Mouse (Mus musculus) gastrocnemius, adult 2 months (tissue): ENCODE data around the gene Sycn. TPM values are rescaled to one million over a fixed set of nuclear protein-coding genes. Genes with fewer than 3 reads are reported as not detected.
A peak's percentile ranks its signal among the peaks of the same experiment; 100 is the strongest.
"Not testable (repeated sequence)": the region's sequence is repeated elsewhere in the genome, so short reads cannot be mapped to it uniquely, and the experiment has no call there.

Experiments
- DNase-seq: peaks from one replicate; pipeline ENCODE4 v3.0.0; 2022
- H3K27ac ChIP-seq: fragments of 200-600 bp; 2 replicates; pipeline ENCODE4 v1.8.1; 2022; ENCODE audit warnings: mild to moderate bottlenecking
- H3K4me3 ChIP-seq: fragments of 200-600 bp; 2 replicates; pipeline ENCODE4 v1.8.1; 2022; ENCODE audit warnings: mild to moderate bottlenecking, moderate library complexity
- CTCF ChIP-seq: fragments of 200-600 bp; IDR thresholded peaks from 2 replicates; pipeline ENCODE4 v1.8.1; 2022; ENCODE audit warnings: antibody characterized with exemption, mild to moderate bottlenecking, moderate library complexity
- intact Hi-C: fragments of 180-260 bp; cut with DNase I; formaldehyde crosslinking; loops from one replicate; pipeline ENCODE4 v1.15.1; 2025
- long read RNA-seq, 2 experiments: library from polyadenylated mRNA; stranded (forward); transcript quantifications; one replicate each; pipeline ENCODE4 v2.0.0; 2021
- total RNA-seq, 2 experiments: library from RNA; stranded (reverse); gene quantifications; 2 replicates each; pipeline ENCODE4 v1.2.3; 2021

Sycn gene
- total RNA-seq = not detected
- long read RNA-seq, experiment 1 = 0 reads
- long read RNA-seq, experiment 2 = 0 reads

DNA sequence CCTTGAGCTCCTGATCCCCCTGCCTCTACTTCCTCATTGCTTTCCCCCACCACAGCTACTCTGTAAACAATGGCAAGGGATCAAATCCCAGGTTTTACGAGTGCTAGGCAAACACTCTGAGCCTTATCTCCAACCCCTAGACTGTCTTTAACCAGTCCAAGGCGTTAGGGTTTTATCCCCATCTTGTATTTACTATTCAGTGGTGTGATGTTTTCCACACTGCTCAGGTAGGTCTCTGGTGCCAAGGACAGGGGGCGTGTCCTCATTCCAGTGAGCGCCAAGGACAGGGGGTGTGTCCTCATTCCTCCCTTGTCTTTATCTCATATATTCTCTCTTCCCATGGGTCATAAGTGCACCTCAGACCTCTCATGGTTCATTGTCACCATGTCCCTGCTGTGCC is at the start of gene Sycn:
Gene Sycn, plus strand, starts transcription at position 360 of the 400 bp plus-strand sequence.
- no peak within 1 kb of the TSS for H3K27ac ChIP-seq
- intact Hi-C loops = no loop called here
- no peak within 1 kb of the TSS for H3K4me3 ChIP-seq
- TF ChIP-seq CTCF = no peak
- no peak for DNase-seq

DNA sequence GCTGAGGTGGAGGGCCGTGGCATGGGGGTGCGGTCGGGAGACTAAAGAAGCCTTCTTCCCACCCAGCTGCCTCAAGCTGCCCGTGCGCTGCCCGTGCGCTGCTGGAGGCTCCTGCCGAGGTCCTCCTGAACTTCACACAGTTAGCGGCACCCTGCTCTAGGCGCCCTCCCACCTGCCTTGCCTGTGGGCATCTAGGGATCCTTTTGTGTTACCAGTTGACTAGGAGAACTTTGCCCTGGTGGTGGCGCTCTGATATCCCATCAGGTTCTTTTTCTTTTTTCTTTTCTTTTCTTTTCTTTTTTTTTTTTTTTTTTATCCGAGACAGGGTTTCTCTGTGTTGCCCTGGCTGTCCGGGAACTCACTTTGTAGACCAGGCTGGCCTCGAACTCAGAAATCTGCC is 49.8 kb upstream of the Sycn start:
- TF ChIP-seq CTCF = no peak
- no peak overlapping the region for H3K27ac ChIP-seq
- H3K4me3 ChIP-seq = no peak overlapping the region
- no peak for DNase-seq
- intact Hi-C loops = loop anchor here (5.0 kb wide), 1 partner anchor 111 kb away; no protein-coding TSS in a partner anchor

DNA sequence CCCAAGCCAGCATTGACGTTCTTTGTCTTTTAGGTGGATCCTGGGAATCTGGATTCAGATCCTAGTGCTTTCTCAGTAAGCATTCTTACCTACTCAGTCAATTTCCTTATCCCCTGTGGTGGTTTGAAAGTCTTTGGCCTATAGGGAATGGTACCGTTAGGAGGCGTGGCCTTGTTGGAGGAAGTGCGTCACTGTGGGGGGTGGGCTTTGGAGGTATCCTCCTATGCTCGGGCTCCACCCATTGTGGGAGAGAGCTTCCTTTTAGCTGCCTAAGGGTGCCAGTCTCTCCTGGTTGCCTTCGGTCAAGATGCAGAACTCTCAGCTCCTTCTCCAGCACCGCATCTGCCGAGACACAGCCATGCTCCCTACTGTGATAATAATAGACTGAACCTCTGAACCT is 48.4 kb upstream of the Sycn start:
- intact Hi-C loops = loop anchor here (5.0 kb wide), 1 partner anchor 110 kb away; no protein-coding TSS in a partner anchor
- no peak overlapping the region for H3K4me3 ChIP-seq

DNA sequence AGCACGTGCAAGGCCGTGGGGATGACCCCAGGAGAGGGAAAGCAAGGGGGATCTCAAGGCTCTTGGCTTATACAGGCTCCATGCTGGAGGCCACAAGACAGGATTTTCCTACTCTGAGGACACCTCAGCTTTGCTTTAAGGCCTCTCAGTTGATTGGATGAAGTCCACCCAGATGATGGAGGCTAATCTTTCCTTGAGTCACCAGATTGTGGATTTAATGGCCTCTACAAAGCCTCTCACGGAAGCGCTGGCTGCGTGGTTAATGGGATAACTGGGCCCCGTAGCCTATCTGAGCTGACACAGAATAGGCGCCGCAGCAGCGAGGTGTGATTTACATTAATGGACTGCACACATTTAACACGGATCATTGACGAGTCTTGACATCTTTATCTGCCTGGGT is 45.3 kb upstream of the Sycn start:
- intact Hi-C loops = no loop called here
- no peak for TF ChIP-seq CTCF
- no peak overlapping the region for H3K4me3 ChIP-seq
- no peak overlapping the region for H3K27ac ChIP-seq
- DNase-seq = no peak

More for the DNA sequence above, 48.4 kb upstream of the Sycn start:
- TF ChIP-seq CTCF = no peak
- H3K27ac ChIP-seq = no peak overlapping the region
- no peak for DNase-seq

DNA sequence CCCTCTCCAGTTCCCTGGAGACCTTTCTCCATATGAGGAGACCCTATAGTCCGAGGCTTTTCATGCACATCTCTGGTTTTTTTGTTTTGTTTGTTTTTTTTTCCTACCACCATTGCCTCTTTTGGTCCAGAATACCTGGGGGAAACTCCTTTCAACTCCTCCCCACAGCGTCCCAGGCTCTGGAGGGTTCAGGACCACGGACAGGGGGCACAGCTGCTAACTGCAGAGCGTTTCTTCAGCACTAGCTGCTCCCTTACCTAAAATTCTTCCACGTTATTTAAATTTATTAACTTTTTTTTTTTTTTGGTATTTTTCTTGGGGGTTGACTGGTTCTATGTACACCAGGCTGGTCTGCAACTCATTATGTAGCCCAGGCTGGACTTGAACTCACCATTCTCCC is 35.1 kb upstream of the Sycn start:
- DNase-seq = no peak
- TF ChIP-seq CTCF = no peak
- Histone ChIP-seq H3K4me3 (no peak overlapping the region), H3K27ac (no peak overlapping the region)
- intact Hi-C loops = no loop called here

DNA sequence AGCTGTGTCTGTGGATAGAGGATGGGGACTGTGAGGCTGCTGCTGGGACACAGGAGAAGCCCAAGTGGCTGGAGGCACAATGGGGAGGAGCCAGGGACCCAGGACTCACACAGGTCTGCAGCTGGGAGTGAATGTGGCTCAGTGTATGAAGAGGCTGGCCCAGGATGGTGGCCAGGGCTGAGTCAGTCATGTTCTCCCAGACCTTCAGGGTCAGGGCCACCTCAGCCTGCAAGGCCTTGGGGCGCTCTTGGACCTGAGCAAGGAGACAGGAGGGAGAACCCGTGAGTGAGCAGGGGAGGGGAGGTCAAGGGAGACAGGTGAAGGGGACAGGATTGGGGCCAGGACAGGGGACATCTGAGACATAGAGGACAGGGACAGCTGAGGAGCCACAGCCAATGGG is 31.6 kb upstream of the Sycn start:
- H3K27ac ChIP-seq, H3K4me3 ChIP-seq, intact Hi-C loops, DNase-seq: not testable (repeated sequence)

DNA sequence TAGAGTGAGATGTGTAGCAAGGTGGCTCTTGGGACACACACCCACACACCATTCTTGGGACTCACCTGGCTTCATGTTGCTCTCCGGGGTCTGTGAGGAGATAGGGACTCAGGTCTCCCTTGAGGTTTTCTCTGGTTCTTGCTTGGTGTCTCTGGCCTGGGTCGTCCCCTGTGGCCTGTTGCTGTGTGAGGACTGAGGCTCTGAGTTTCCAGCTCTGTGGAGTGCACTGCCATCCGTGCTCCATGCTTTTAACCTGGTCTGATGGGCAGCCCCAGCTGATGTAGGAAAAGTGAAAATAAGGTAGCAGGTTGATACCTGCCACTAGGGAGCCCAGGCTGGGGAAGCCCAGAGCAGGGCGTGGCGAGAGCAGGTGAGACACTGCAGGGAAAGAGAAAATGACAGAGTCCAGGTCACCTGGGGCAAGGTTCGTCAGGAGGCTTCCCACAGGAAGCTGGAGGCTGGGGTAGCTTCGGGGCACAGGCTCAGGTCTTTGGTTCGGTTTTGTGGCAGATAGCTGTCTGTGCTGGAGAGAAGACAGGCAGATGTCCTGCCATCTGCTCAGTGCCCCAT is 30.2 kb upstream of the Sycn start, which contains the start of gene Ifnl2:
Gene Ifnl2, minus strand, starts transcription at position 51 of the 570 bp plus-strand sequence.
- H3K27ac ChIP-seq, intact Hi-C loops, H3K4me3 ChIP-seq, DNase-seq: not testable (repeated sequence)

DNA sequence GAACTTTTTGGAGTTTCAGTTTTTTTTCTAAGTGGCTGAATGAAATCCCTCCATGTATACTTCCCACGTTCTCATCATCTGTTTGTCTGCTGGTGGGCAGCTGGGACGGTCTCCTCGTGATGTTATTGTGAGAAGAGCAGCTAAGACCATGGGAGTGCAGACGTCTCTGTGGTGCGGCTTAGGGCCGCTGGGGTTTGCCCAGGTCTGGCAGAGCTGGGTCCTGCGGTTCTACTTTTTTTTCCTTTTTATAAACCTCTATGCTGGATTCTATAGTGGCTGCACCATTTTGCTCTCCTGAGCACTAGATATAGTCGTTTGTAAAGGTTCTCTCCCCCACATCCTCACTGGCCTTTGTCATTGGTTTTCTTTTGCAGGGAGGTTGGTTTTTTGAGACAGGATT is 29.2 kb upstream of the Sycn start:
- H3K4me3 ChIP-seq = no peak overlapping the region
- TF ChIP-seq CTCF = no peak
- no peak overlapping the region for H3K27ac ChIP-seq
- DNase-seq = no peak
- intact Hi-C loops = no loop called here

DNA sequence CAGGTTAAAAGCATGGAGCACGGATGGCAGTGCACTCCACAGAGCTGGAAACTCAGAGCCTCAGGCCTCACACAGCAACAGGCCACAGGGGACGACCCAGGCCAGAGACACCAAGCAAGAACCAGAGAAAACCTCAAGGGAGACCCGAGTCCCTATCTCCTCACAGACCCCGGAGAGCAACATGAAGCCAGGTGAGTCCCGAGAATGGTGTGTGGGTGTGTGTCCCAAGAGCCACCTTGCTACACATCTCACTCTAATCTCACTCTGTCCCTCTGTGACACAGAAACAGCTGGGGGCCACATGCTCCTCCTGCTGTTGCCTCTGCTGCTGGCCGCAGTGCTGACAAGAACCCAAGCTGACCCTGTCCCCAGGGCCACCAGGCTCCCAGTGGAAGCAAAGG is 18.1 kb upstream of the Sycn start, which contains the start of gene Ifnl3:
Gene Ifnl3, plus strand, starts transcription at position 301 of the 400 bp plus-strand sequence.
- intact Hi-C loops = not testable (repeated sequence)

DNA sequence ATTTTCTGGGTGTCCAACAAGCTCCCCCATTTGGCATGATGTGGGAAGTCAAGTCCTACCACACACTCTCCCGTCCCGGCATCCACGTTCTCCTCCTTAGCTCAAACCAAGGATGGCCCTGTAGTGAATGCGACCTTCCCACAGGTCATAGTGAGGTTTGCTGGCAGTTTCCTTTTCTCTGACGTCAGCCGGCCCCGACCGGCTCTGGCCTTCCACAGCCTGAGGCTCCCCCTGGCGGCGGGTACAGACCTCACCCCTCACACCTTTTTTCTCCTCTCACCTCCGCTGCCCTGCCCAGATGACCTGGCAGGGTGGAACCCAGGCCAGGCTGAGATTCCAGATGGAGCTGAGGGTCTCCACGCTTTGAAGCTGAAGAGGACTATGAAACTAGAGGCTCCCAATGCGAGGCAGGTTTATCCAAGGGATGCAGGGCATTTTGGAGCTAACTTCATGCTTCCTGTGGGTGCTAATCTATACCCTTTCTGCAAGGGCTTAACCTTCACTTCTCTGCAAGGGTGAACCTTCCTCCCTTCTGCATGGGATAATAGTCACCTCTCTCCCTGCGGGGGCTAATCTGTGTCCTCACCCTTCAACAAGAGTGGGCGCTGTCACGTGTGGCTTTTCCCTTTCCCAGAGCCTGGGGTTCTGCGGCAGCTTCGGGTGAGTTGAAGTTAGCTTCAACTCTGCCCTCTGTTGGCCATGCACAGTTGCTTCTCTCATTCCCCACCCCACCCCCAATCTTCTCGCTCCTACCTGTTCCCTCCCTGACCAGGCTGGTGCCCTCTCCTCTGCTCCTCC is 12.6 kb upstream of the Sycn start:
- Histone ChIP-seq H3K27ac (no peak overlapping the region), H3K4me3 (no peak overlapping the region)
- peak; percentile 90 for TF ChIP-seq CTCF
- intact Hi-C loops = loop anchor here (2.0 kb wide), 1 partner anchor 81 kb away; no protein-coding TSS in a partner anchor
- peak; percentile 89 for DNase-seq

More for the DNA sequence above, 18.1 kb upstream of the Sycn start, which contains the start of gene Ifnl3:
- not testable (repeated sequence) for DNase-seq, H3K4me3 ChIP-seq, H3K27ac ChIP-seq

DNA sequence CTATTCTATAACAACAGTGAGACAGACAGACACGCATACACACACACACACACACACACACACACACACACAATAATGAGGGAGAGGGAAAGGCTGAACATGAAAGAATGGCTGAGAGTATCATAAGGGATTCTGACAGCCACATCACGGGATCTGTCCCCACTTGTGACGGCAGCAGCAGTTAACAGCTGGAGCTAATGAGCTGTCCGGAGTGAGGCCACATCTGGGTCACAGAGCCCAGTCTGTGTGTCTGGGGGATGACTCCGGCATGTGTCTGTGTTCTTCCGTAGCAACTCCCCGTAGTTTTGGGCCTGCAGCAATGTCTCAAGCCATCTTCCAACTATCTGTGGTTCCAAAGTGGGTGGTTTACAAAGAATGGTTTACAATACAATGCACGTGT is 8.7 kb upstream of the Sycn start:
- TF ChIP-seq CTCF = no peak
- no peak overlapping the region for H3K4me3 ChIP-seq
- intact Hi-C loops = no loop called here
- DNase-seq = no peak
- H3K27ac ChIP-seq = no peak overlapping the region

DNA sequence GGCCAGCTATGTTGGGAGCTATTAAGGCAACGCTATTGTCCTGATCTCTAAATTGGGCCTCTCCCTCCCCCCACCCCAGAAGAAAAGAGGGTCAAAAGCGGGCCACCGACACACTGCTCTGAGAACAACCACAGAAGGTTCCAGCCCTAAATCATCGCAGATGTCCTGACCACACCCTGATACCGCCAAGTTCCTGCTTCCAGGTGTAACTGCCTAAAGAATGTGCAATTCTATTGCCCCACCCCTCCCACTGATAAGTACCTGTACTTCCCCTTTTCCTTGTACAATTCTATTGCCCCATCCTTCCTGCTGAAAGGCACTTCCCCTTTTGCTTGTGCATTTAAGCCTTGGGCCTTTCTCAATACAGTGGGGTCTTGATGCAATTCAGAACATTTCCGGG is 1.8 kb upstream of the Sycn start:
- DNase-seq, intact Hi-C loops, H3K4me3 ChIP-seq, H3K27ac ChIP-seq: not testable (repeated sequence)

DNA sequence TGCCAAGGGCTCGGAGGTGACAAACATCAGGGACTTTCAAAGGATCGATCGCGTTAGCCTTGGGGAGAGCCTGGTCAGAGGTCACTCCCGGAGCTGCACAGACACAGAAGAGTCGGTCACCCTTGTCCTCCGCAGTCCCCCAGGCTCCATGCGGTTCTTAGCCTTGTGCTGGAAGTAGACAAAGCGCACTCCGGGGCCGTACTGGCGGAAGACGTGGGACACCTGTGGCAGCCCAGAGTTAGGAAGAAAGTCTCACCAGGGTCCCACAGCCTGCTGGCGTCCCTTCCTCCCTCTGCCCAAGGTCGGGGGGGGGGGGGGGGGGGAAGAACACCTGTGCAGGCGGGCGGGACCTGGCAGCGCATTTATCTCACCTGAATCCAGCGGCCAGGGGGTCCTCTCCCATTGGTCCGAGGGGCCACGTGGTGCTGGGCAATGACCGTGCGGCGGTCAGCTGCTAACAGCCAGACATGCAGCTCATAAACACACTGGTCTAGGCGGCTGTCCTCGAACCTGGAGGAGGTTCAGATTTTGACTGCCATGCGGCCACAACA is 3.4 kb downstream of the Sycn start:
- no peak for TF ChIP-seq CTCF
- intact Hi-C loops = no loop called here
- Histone ChIP-seq H3K27ac (no peak overlapping the region), H3K4me3 (no peak overlapping the region)
- peak; percentile 15 for DNase-seq
